Mouse (Mus musculus) MEL (cell line): ENCODE results near the gene Nf1. TPM values are rescaled to one million over a fixed set of nuclear protein-coding genes. Genes with fewer than 3 reads are reported as not detected.

Experiments used
- DNase-seq: peaks from one replicate; pipeline ENCODE4 v3.0.0; 2011; ENCODE audit warnings: low read depth, low spot score
- H3K27ac ChIP-seq: 2 replicates; pipeline ENCODE4 v1.5.1; 2012; ENCODE audit warnings: low read depth, mild to moderate bottlenecking, control low read depth, low read length, moderate library complexity; ENCODE audit not compliant: control insufficient read depth
- H3K27me3 ChIP-seq, 2 experiments: fragments of 150-350 bp in 1 of 2; sonication (generic) in 1 of 2; 2 replicates each; pipeline ENCODE4 v1.6.1; 2012; ENCODE audit warnings: low read length in 2 of 2, mild to moderate bottlenecking in 2 of 2, improper control_type of control experiment in 1 of 2, moderate library complexity in 1 of 2; ENCODE audit not compliant: insufficient read depth in 2 of 2, control insufficient read depth in 1 of 2
- H3K36me3 ChIP-seq, 2 experiments: 2 replicates each; pipeline ENCODE4 v1.6.1; 2012 to 2014; ENCODE audit warnings: low read length in 2 of 2, improper control_type of control experiment in 1 of 2, inconsistent platforms in 1 of 2, mild to moderate bottlenecking in 1 of 2; ENCODE audit not compliant: insufficient read depth in 2 of 2, control insufficient read depth in 1 of 2
- H3K4me1 ChIP-seq, 2 experiments: fragments of 150-350 bp in 1 of 2; sonication (generic) in 1 of 2; 2 replicates each; pipeline ENCODE4 v1.6.1; 2012; ENCODE audit warnings: low read length in 2 of 2, improper control_type of control experiment in 1 of 2, mild to moderate bottlenecking in 1 of 2; ENCODE audit not compliant: insufficient read depth in 2 of 2, control insufficient read depth in 1 of 2
- H3K4me3 ChIP-seq, 2 experiments: fragments of 150-350 bp in 1 of 2; sonication (generic) in 1 of 2; 2 replicates each; pipeline ENCODE4 v1.5.1; 2012; ENCODE audit warnings: low read depth in 2 of 2, low read length in 2 of 2, mild to moderate bottlenecking in 2 of 2, moderate library complexity in 2 of 2, control low read depth in 1 of 2, improper control_type of control experiment in 1 of 2; ENCODE audit not compliant: control insufficient read depth in 1 of 2, insufficient read depth in 1 of 2
- H3K79me2 ChIP-seq: 2 replicates; pipeline ENCODE4 v1.6.1; 2012; ENCODE audit warnings: mild to moderate bottlenecking, low read length, moderate library complexity; ENCODE audit not compliant: control insufficient read depth, poor library complexity, insufficient read depth
- H3K9ac ChIP-seq: 2 replicates; pipeline ENCODE4 v1.6.1; 2012; ENCODE audit warnings: low read depth, mild to moderate bottlenecking, control low read depth, low read length, moderate library complexity; ENCODE audit not compliant: control insufficient read depth, poor library complexity, severe bottlenecking
- H3K9me3 ChIP-seq: fragments of 150-350 bp; sonication (generic); replicated peaks from 2 replicates; pipeline ENCODE4 v1.6.1; 2012; ENCODE audit warnings: mild to moderate bottlenecking, low read length, improper control_type of control experiment, moderate library complexity; ENCODE audit not compliant: insufficient read depth
- BHLHE40 ChIP-seq: IDR thresholded peaks from 2 replicates; pipeline ENCODE4 v1.6.1; 2012; ENCODE audit warnings: low read depth, mild to moderate bottlenecking, inconsistent platforms, low read length, improper control_type of control experiment, borderline replicate concordance
- CHD1 ChIP-seq: IDR thresholded peaks from 2 replicates; pipeline ENCODE4 v1.6.1; 2012; ENCODE audit warnings: low read depth, mild to moderate bottlenecking, inconsistent platforms, low read length, improper control_type of control experiment
- CHD2 ChIP-seq: IDR thresholded peaks from 2 replicates; pipeline ENCODE4 v1.6.1; 2011; ENCODE audit warnings: low read length, improper control_type of control experiment
- CTCF ChIP-seq, 3 experiments: IDR thresholded peaks in 2 of 3; conservative IDR thresholded peaks in 1 of 3; 2 replicates each; pipeline ENCODE4 v1.5.1; 2011 to 2012; ENCODE audit warnings: low read length in 3 of 3, low read depth in 2 of 3, mild to moderate bottlenecking in 2 of 3, improper control_type of control experiment in 1 of 3, inconsistent platforms in 1 of 3, mixed read lengths in 1 of 3, moderate library complexity in 1 of 3; ENCODE audit not compliant: control insufficient read depth in 1 of 3, insufficient read depth in 1 of 3, poor library complexity in 1 of 3, severe bottlenecking in 1 of 3
- EP300 ChIP-seq, 2 experiments: IDR thresholded peaks; 2 replicates each; pipeline ENCODE4 v1.6.1; 2011; ENCODE audit warnings: improper control_type of control experiment in 2 of 2, low read length in 2 of 2, low read depth in 1 of 2, mild to moderate bottlenecking in 1 of 2
- ETS1 ChIP-seq: IDR thresholded peaks from 2 replicates; pipeline ENCODE4 v1.6.1; 2012; ENCODE audit warnings: low read depth, mild to moderate bottlenecking, inconsistent platforms, low read length, improper control_type of control experiment, moderate library complexity
- JUND ChIP-seq: IDR thresholded peaks from 2 replicates; pipeline ENCODE4 v1.6.1; 2011; ENCODE audit warnings: low read depth, mild to moderate bottlenecking, improper control_type of control experiment, low read length
- MAFK ChIP-seq: IDR thresholded peaks from 2 replicates; pipeline ENCODE4 v1.6.1; 2011; ENCODE audit warnings: low read depth, mild to moderate bottlenecking, low read length, improper control_type of control experiment, borderline replicate concordance
- MAX ChIP-seq: IDR thresholded peaks from 2 replicates; pipeline ENCODE4 v1.6.1; 2011; ENCODE audit warnings: low read length, improper control_type of control experiment
- MXI1 ChIP-seq: IDR thresholded peaks from 2 replicates; pipeline ENCODE4 v1.6.1; 2011; ENCODE audit warnings: mild to moderate bottlenecking, low read depth, low read length, improper control_type of control experiment
- MYB ChIP-seq: IDR thresholded peaks from 2 replicates; pipeline ENCODE4 v1.6.1; 2011; ENCODE audit warnings: mild to moderate bottlenecking, low read depth, low read length, improper control_type of control experiment
- MYC ChIP-seq: IDR thresholded peaks from 2 replicates; pipeline ENCODE4 v1.6.1; 2011; ENCODE audit warnings: low read depth, mild to moderate bottlenecking, low read length, improper control_type of control experiment, moderate library complexity
- NELFE ChIP-seq: IDR thresholded peaks from 2 replicates; pipeline ENCODE4 v1.6.1; 2011; ENCODE audit warnings: low read depth, low read length, improper control_type of control experiment
- NRF1 ChIP-seq: IDR thresholded peaks from 2 replicates; pipeline ENCODE4 v1.6.1; 2014; ENCODE audit warnings: low read depth, mild to moderate bottlenecking, inconsistent platforms, low read length, improper control_type of control experiment, moderate library complexity; ENCODE audit not compliant: poor library complexity, insufficient read depth, severe bottlenecking
- POLR2A ChIP-seq, 2 experiments: IDR thresholded peaks; 2 replicates each; pipeline ENCODE4 v1.6.1; 2011 to 2012; ENCODE audit warnings: low read length in 2 of 2, mild to moderate bottlenecking in 2 of 2, control low read depth in 1 of 2, improper control_type of control experiment in 1 of 2, low read depth in 1 of 2, moderate library complexity in 1 of 2; ENCODE audit not compliant: control insufficient read depth in 1 of 2, insufficient read depth in 1 of 2, poor library complexity in 1 of 2
- POLR2AphosphoS2 ChIP-seq: IDR thresholded peaks from 2 replicates; pipeline ENCODE4 v1.6.1; 2011; ENCODE audit warnings: low read length, improper control_type of control experiment
- POLR2AphosphoS5 ChIP-seq: IDR thresholded peaks from 2 replicates; pipeline ENCODE4 v1.6.1; 2012; ENCODE audit warnings: low read depth, borderline replicate concordance, mild to moderate bottlenecking, inconsistent platforms, low read length, moderate library complexity, mixed read lengths
- RAD21 ChIP-seq: IDR thresholded peaks from 2 replicates; pipeline ENCODE4 v1.6.1; 2011; ENCODE audit warnings: mild to moderate bottlenecking, low read depth, low read length, improper control_type of control experiment
- SIN3A ChIP-seq: IDR thresholded peaks from 2 replicates; pipeline ENCODE4 v1.6.1; 2012; ENCODE audit warnings: low read length, improper control_type of control experiment, inconsistent platforms
- TBP ChIP-seq: IDR thresholded peaks from 2 replicates; pipeline ENCODE4 v1.8.0; 2011; ENCODE audit warnings: low read depth, low read length, improper control_type of control experiment
- UBTF ChIP-seq: IDR thresholded peaks from 2 replicates; pipeline ENCODE4 v1.6.1; 2012; ENCODE audit warnings: low read depth, mild to moderate bottlenecking, inconsistent platforms, low read length, improper control_type of control experiment, moderate library complexity, borderline replicate concordance; ENCODE audit not compliant: insufficient read depth
- USF2 ChIP-seq, 2 experiments: IDR thresholded peaks; 2 replicates each; pipeline ENCODE4 v1.6.1; 2011 to 2012; ENCODE audit warnings: improper control_type of control experiment in 2 of 2, low read length in 2 of 2, borderline replicate concordance in 1 of 2, inconsistent platforms in 1 of 2, low read depth in 1 of 2, mild to moderate bottlenecking in 1 of 2; ENCODE audit not compliant: insufficient read depth in 1 of 2
- ZC3H11A ChIP-seq: IDR thresholded peaks from 2 replicates; pipeline ENCODE4 v1.6.1; 2012; ENCODE audit warnings: low read depth, mild to moderate bottlenecking, inconsistent platforms, low read length, improper control_type of control experiment
- ZMIZ1 ChIP-seq: IDR thresholded peaks from 2 replicates; pipeline ENCODE4 v1.6.1; 2012; ENCODE audit warnings: low read depth, mild to moderate bottlenecking, inconsistent platforms, low read length, improper control_type of control experiment, moderate library complexity
- ZNF384 ChIP-seq: IDR thresholded peaks from 2 replicates; pipeline ENCODE4 v1.6.1; 2012; ENCODE audit warnings: low read depth, mild to moderate bottlenecking, inconsistent platforms, low read length, improper control_type of control experiment
- polyA plus RNA-seq, 2 experiments: library from polyadenylated mRNA; stranded (reverse) in 1 of 2; unstranded in 1 of 2; fragments of >175 nt in 1 of 2; fragments of >200 nt in 1 of 2; gene quantifications; 2 replicates each; pipeline versions ENCODE4 v1.2.1 to v1.2.4; 2012; ENCODE audit warnings: low replicate concordance in 2 of 2, low read depth in 1 of 2; ENCODE audit not compliant: insufficient read length in 2 of 2, insufficient read depth in 1 of 2, missing spikeins in 1 of 2
- total RNA-seq: library from RNA; depleted of rRNA; stranded (reverse); fragments of 300-350 nt; gene quantifications from 2 replicates; pipeline ENCODE4 v1.2.3, GENCODE M21; 2012

Gene Nf1
- total and polyA plus RNA-seq, 3 experiments: 13.2 to 108 (median 20.3) TPM

GRCm38 (mm10) chr11:79519878-79520291, 180.4 kb downstream of the Nf1 start (continued):
- TF ChIP-seq MXI1 (no peak), POLR2AphosphoS5 (no peak), UBTF (no peak), NELFE (no peak), ZMIZ1 (no peak), BHLHE40 (no peak), JUND (no peak), NRF1 (no peak), CHD1 (no peak), POLR2AphosphoS2 (no peak), USF2 (IDR thresholded peaks at IDR 0.05; ENCODE audit: borderline replicate concordance in 1 of 2, insufficient read depth in 1 of 2, low read depth in 1 of 2, low read length in 2 of 2) (no peak), ZC3H11A (no peak), ZNF384 (no peak), RAD21 (no peak), MAFK (no peak), EP300 (IDR thresholded peaks at IDR 0.05; ENCODE audit: low read depth in 1 of 2, low read length in 2 of 2) (peak; percentile 64 to 84)
- TF ChIP-seq, all 39 proteins: peak for 8

- peak overlapping the region; percentile 55 for H3K27ac ChIP-seq
- no peak for TF ChIP-seq CHD2
- TF ChIP-seq POLR2A (IDR thresholded peaks at IDR 0.05; ENCODE audit: control insufficient read depth in 1 of 2, insufficient read depth in 1 of 2, low read depth in 1 of 2, low read length in 2 of 2, poor library complexity in 1 of 2): peak in 1 of 2 experiments; percentile 33; a peak in 1 of 4 replicates
- peaks cover 42% of the 10 kb centered on the region for H3K79me2 ChIP-seq
- no peak overlapping the region; a peak in 1 of 4 replicates for H3K4me3 ChIP-seq
- H3K9ac ChIP-seq: peak overlapping the region; percentile 6; the same call in 1 of the 2 replicates
- no peak for DNase-seq
- peaks cover 20 to 39% of the 10 kb centered on the region in 2 experiments for H3K4me1 ChIP-seq
- no peaks in the 10 kb centered on the region for H3K27me3 ChIP-seq
- H3K9me3 ChIP-seq: no peaks in the 10 kb centered on the region
- H3K36me3 ChIP-seq: peaks cover 5 to 66% of the 10 kb centered on the region in 2 experiments
These were observed 181.3 kb downstream of the Nf1 start for GRCm38 (mm10) chr11:79520772-79521171.

- Histone ChIP-seq H3K27me3 (no peaks in the 10 kb centered on the region), H3K27ac (peak overlapping the region; percentile 32), H3K4me1 (peaks cover 26 to 39% of the 10 kb centered on the region in 2 experiments), H3K79me2 (peaks cover 38% of the 10 kb centered on the region), H3K36me3 (peaks cover 0 to 69% of the 10 kb centered on the region in 2 experiments; a peak in 2 of 4 replicates), H3K9ac (peak overlapping the region; percentile 87), H3K4me3 (peak overlapping the region; percentile 27 to 66), H3K9me3 (no peaks in the 10 kb centered on the region)
- 0 out of 2 replicates have a peak, but pooled peaks have one; percentile 68 for TF ChIP-seq MYC
- TF ChIP-seq EP300 (IDR thresholded peaks at IDR 0.05; ENCODE audit: low read depth in 1 of 2, low read length in 2 of 2): peak; percentile 9 to 44; a peak in 1 of 4 replicates
- TF ChIP-seq MYB: no peak
- TF ChIP-seq MAX: peak; percentile 40; the same call in 1 of the 2 replicates
- TF ChIP-seq NRF1: no peak
- TF ChIP-seq ZMIZ1: no peak
- 0 out of 2 replicates have a peak, but pooled peaks have one; percentile 11 for TF ChIP-seq UBTF
- no peak for TF ChIP-seq NELFE
- TF ChIP-seq MXI1: peak; percentile 88
- peak; percentile 86 for TF ChIP-seq ZNF384
- no peak for TF ChIP-seq ETS1
- TF ChIP-seq TBP: 0 out of 2 replicates have a peak, but pooled peaks have one; percentile 42
- peak; percentile 73; the same call in 1 of the 2 replicates for TF ChIP-seq SIN3A
- peak in 2 of 3 experiments; percentile 13 to 17; a peak in 2 of 6 replicates for TF ChIP-seq CTCF (IDR thresholded peaks at IDR 0.05 in 2 of 3, conservative IDR thresholded peaks at IDR 0.05 in 1 of 3; ENCODE audit: control insufficient read depth in 1 of 3, insufficient read depth in 1 of 3, low read depth in 2 of 3, low read length in 3 of 3, poor library complexity in 1 of 3, severe bottlenecking in 1 of 3)
- DNase-seq: peak; percentile 78
These were observed 182.4 kb downstream of the Nf1 start for GRCm38 (mm10) chr11:79521930-79522329.
